Mouse (Mus musculus): ENCODE data around the gene Dhx9. TPM values are rescaled to one million over a fixed set of nuclear protein-coding genes. Genes with fewer than 3 reads are reported as not detected.
"Not testable (repeated sequence)": the region's sequence is repeated elsewhere in the genome, so short reads cannot be mapped to it uniquely, and the experiment has no call there.

The Dhx9 gene
- polyA plus RNA-seq (2015; fragmentation: Nextera tagmentation; extraction: Ambion mirVana) = 6.6 and 10.6 TPM in 2 replicates

DNA sequence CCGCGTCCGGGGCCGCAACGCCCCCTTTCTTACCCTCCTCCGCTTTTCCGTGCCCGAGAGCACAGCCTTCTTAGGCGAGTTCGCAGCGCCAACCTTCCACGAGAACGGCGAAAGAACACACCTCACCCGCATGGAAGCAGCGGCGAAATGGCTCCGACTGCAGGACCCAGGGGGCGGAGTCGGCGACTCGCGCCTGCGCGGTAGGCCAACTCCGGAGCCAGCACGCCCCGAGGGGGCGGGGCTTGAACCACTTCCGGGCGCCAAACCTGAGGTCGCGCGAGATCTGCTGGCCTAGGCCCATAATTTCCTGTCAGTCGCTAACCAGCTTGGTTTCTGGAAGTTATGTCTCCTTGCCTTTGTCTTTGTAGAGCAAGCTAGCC lies at the start of gene Dhx9:
Dhx9 (minus strand) TSS at position 161 of the 380 bp plus-strand sequence.
- H3K4me2 ChIP-seq (replicated peaks; ENCODE audit: low read depth) = peak within 1 kb of the TSS; percentile 54
- peak; percentile 99 for DNase-seq (ENCODE audit: low spot score)
- H3K4me3 ChIP-seq (ENCODE audit: low read depth, low read length) = peak within 1 kb of the TSS; percentile 97
- H3K9ac ChIP-seq (ENCODE audit: low read length) = peak within 1 kb of the TSS; percentile 95
- peak within 1 kb of the TSS; percentile 90 for H3K27ac ChIP-seq (replicated peaks)
- peak; percentile 91 for ATAC-seq (ENCODE audit: low FRiP score, low TSS enrichment)
- TF ChIP-seq EP300 (optimal IDR thresholded peaks at IDR 0.05) (no peak), CTCF (IDR thresholded peaks at IDR 0.05; ENCODE audit: low read depth) (0 out of 2 replicates have a peak, but pooled peaks have one; percentile 17)
- no peaks in the 10 kb centered on the region for H3K27me3 ChIP-seq (ENCODE audit: control insufficient read depth, insufficient read depth, low read length)
- no peaks in the 10 kb centered on the region for H3K4me1 ChIP-seq (replicated peaks; ENCODE audit: control insufficient read depth, insufficient read depth)
- H3K9me3 ChIP-seq (ENCODE audit: control insufficient read depth, low read length) = no peaks in the 10 kb centered on the region
- H3K36me3 ChIP-seq (ENCODE audit: control insufficient read depth, insufficient read depth, low read length) = no peaks in the 10 kb centered on the region
- WGBS = under 1% methylated on average over 35 of the region's 35 CpGs

DNA sequence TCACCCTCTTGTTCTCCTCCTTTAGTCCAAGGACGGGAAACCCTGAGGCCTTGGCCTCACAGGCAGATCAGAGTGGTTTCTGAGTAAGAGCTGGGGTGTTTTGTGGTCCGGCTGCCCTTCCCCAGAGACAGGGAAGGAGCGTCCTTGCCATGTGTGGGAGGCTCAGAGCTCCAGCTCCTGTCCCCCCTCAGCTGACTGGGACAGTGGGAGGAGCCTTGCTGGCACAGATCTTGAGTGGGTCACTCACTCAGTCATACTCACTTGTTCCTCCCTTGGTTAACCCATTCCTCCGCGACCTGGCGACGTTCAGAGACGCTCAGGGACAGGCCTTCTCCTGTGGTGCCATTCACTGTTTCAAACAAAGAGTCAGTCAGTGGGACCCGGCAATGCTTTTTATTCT lies 48.2 kb upstream of the Dhx9 start:
- DNase-seq (ENCODE audit: low spot score) (no peak), ATAC-seq (ENCODE audit: low FRiP score, low TSS enrichment) (no peak)
- 71% methylated on average over 9 of the region's 9 CpGs for WGBS
- Histone ChIP-seq H3K4me2 (replicated peaks; ENCODE audit: low read depth) (no peak overlapping the region), H3K27me3 (ENCODE audit: control insufficient read depth, insufficient read depth, low read length) (no peaks in the 10 kb centered on the region), H3K4me3 (ENCODE audit: low read depth, low read length) (no peak overlapping the region), H3K9me3 (ENCODE audit: control insufficient read depth, low read length) (no peaks in the 10 kb centered on the region), H3K4me1 (replicated peaks; ENCODE audit: control insufficient read depth, insufficient read depth) (no peaks in the 10 kb centered on the region), H3K27ac (replicated peaks) (no peak overlapping the region), H3K36me3 (ENCODE audit: control insufficient read depth, insufficient read depth, low read length) (no peaks in the 10 kb centered on the region), H3K9ac (ENCODE audit: low read length) (no peak overlapping the region)
- no peak for TF ChIP-seq CTCF (IDR thresholded peaks at IDR 0.05; ENCODE audit: low read depth)
- no peak for TF ChIP-seq EP300 (optimal IDR thresholded peaks at IDR 0.05)

DNA sequence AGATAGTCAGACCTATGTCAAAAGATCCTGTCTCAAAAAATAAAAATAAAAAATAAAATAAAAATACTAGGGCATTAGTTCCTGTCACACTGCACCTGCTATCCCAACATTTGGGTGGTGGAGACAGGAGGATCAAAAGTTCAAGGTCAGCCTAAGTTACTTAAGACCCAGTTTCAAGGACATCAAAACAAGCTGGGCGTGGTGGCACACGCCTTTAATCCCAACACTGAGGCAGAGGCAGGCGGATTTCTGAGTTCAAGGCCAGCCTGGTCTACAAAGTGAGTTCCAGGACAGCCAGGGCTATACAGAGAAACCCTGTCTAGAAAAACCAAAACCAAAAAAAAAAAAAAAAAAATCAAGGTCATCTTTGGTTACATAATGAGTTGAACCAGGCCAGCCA lies 45.4 kb upstream of the Dhx9 start:
- H3K9me3 ChIP-seq (ENCODE audit: control insufficient read depth, low read length); DNase-seq (ENCODE audit: low spot score); H3K27ac ChIP-seq (replicated peaks); ATAC-seq (ENCODE audit: low FRiP score, low TSS enrichment); H3K36me3 ChIP-seq (ENCODE audit: control insufficient read depth, insufficient read depth, low read length); H3K4me2 ChIP-seq (replicated peaks; ENCODE audit: low read depth); H3K9ac ChIP-seq (ENCODE audit: low read length); H3K4me1 ChIP-seq (replicated peaks; ENCODE audit: control insufficient read depth, insufficient read depth); H3K27me3 ChIP-seq (ENCODE audit: control insufficient read depth, insufficient read depth, low read length); H3K4me3 ChIP-seq (ENCODE audit: low read depth, low read length): not testable (repeated sequence)
- 89% methylated on average over 3 of the region's 3 CpGs for WGBS

- 20% methylated on average over 11 of the region's 12 CpGs for WGBS
- Histone ChIP-seq H3K4me2 (replicated peaks; ENCODE audit: low read depth) (peak overlapping the region; percentile 49), H3K4me1 (replicated peaks; ENCODE audit: control insufficient read depth, insufficient read depth) (no peaks in the 10 kb centered on the region), H3K27me3 (ENCODE audit: control insufficient read depth, insufficient read depth, low read length) (no peaks in the 10 kb centered on the region), H3K27ac (replicated peaks) (no peak overlapping the region), H3K4me3 (ENCODE audit: low read depth, low read length) (0 out of 2 replicates have a peak overlapping the region, but pooled peaks have one; percentile 4), H3K36me3 (ENCODE audit: control insufficient read depth, insufficient read depth, low read length) (no peaks in the 10 kb centered on the region), H3K9me3 (ENCODE audit: control insufficient read depth, low read length) (no peaks in the 10 kb centered on the region), H3K9ac (ENCODE audit: low read length) (peak overlapping the region; percentile 51; the same call in 1 of the 2 replicates)
- ATAC-seq (ENCODE audit: low FRiP score, low TSS enrichment) = no peak
- DNase-seq (ENCODE audit: low spot score) = peak; percentile 23
- TF ChIP-seq EP300 (optimal IDR thresholded peaks at IDR 0.05) = no peak
- no peak for TF ChIP-seq CTCF (IDR thresholded peaks at IDR 0.05; ENCODE audit: low read depth)
Measured at GRCm38 (mm10) chr1:153532234-153532841, 44.9 kb upstream of the Dhx9 start.

- H3K4me1 ChIP-seq (replicated peaks; ENCODE audit: control insufficient read depth, insufficient read depth) = no peaks in the 10 kb centered on the region
- no peaks in the 10 kb centered on the region for H3K9me3 ChIP-seq (ENCODE audit: control insufficient read depth, low read length)
- 0 out of 2 replicates have a peak overlapping the region, but pooled peaks have one; percentile 4 for H3K4me3 ChIP-seq (ENCODE audit: low read depth, low read length)
- no peak overlapping the region for H3K27ac ChIP-seq (replicated peaks)
- no peaks in the 10 kb centered on the region for H3K36me3 ChIP-seq (ENCODE audit: control insufficient read depth, insufficient read depth, low read length)
- WGBS = 27% methylated on average over 9 of the region's 9 CpGs
- no peak for DNase-seq (ENCODE audit: low spot score)
- H3K27me3 ChIP-seq (ENCODE audit: control insufficient read depth, insufficient read depth, low read length) = no peaks in the 10 kb centered on the region
- peak overlapping the region; percentile 49 for H3K4me2 ChIP-seq (replicated peaks; ENCODE audit: low read depth)
- ATAC-seq (ENCODE audit: low FRiP score, low TSS enrichment) = no peak
- no peak for TF ChIP-seq EP300 (optimal IDR thresholded peaks at IDR 0.05)
- TF ChIP-seq CTCF (IDR thresholded peaks at IDR 0.05; ENCODE audit: low read depth) = no peak
- H3K9ac ChIP-seq (ENCODE audit: low read length) = no peak overlapping the region
Measured at GRCm38 (mm10) chr1:153531677-153532233, 44.3 kb upstream of the Dhx9 start.

GRCm38 (mm10) chr1:153522116-153522515 lies 34.7 kb upstream of the Dhx9 start:
- 43% methylated on average over 3 of the region's 3 CpGs for WGBS
- H3K4me3 ChIP-seq (ENCODE audit: low read depth, low read length) = no peak overlapping the region
- no peak overlapping the region for H3K4me2 ChIP-seq (replicated peaks; ENCODE audit: low read depth)
- H3K4me1 ChIP-seq (replicated peaks; ENCODE audit: control insufficient read depth, insufficient read depth) = no peaks in the 10 kb centered on the region
- no peak overlapping the region for H3K27ac ChIP-seq (replicated peaks)
- no peak for TF ChIP-seq EP300 (optimal IDR thresholded peaks at IDR 0.05)
- TF ChIP-seq CTCF (IDR thresholded peaks at IDR 0.05; ENCODE audit: low read depth) = no peak
- no peaks in the 10 kb centered on the region for H3K27me3 ChIP-seq (ENCODE audit: control insufficient read depth, insufficient read depth, low read length)
- H3K9ac ChIP-seq (ENCODE audit: low read length) = no peak overlapping the region
- no peak for DNase-seq (ENCODE audit: low spot score)
- no peak for ATAC-seq (ENCODE audit: low FRiP score, low TSS enrichment)
- H3K36me3 ChIP-seq (ENCODE audit: control insufficient read depth, insufficient read depth, low read length) = no peaks in the 10 kb centered on the region
- H3K9me3 ChIP-seq (ENCODE audit: control insufficient read depth, low read length) = no peaks in the 10 kb centered on the region

Data from stomach, postnatal 0 days (tissue).